Mouse (Mus musculus): Measurements from ENCODE around the gene Bag5. TPM values are rescaled to one million over a fixed set of nuclear protein-coding genes. Genes with fewer than 3 reads are reported as not detected.

Gene Bag5
- polyA plus RNA-seq, 1 experiment = 17.5 TPM

GRCm38 (mm10) chr12:111698346-111698913, 14.6 kb downstream of the Bag5 start:
- no peak for DNase-seq (ENCODE audit: low read depth)

- DNase-seq (ENCODE audit: low read depth) = no peak
Measured at GRCm38 (mm10) chr12:111697708-111698107, 15.3 kb downstream of the Bag5 start.

GRCm38 (mm10) chr12:111696239-111696638, 16.8 kb downstream of the Bag5 start:
- DNase-seq (ENCODE audit: low read depth) = no peak

GRCm38 (mm10) chr12:111694880-111695804, 17.9 kb downstream of the Bag5 start:
- no peak for DNase-seq (ENCODE audit: low read depth)

- DNase-seq (ENCODE audit: low read depth) = no peak
Measured at GRCm38 (mm10) chr12:111694271-111694781, 18.7 kb downstream of the Bag5 start.

- DNase-seq (ENCODE audit: low read depth) = no peak
Measured at GRCm38 (mm10) chr12:111693341-111694270, 19.5 kb downstream of the Bag5 start.

- DNase-seq (ENCODE audit: low read depth) = no peak
Measured at GRCm38 (mm10) chr12:111692899-111693298, 20.2 kb downstream of the Bag5 start.

GRCm38 (mm10) chr12:111691346-111691872, 21.6 kb downstream of the Bag5 start:
- DNase-seq (ENCODE audit: low read depth) = no peak

- DNase-seq (ENCODE audit: low read depth) = no peak
Measured at GRCm38 (mm10) chr12:111689426-111689825, 23.6 kb downstream of the Bag5 start.

GRCm38 (mm10) chr12:111688069-111688428, 25.0 kb downstream of the Bag5 start:
- no peak for DNase-seq (ENCODE audit: low read depth)

- DNase-seq (ENCODE audit: low read depth) = no peak
Measured at GRCm38 (mm10) chr12:111687350-111688068, 25.5 kb downstream of the Bag5 start.

GRCm38 (mm10) chr12:111686390-111686789, 26.7 kb downstream of the Bag5 start:
- DNase-seq (ENCODE audit: low read depth) = no peak

- no peak for DNase-seq (ENCODE audit: low read depth)
Measured at GRCm38 (mm10) chr12:111682806-111683205, 30.3 kb downstream of the Bag5 start.

GRCm38 (mm10) chr12:111682003-111682402, 31.1 kb downstream of the Bag5 start:
- DNase-seq (ENCODE audit: low read depth) = no peak

GRCm38 (mm10) chr12:111681305-111681704, 31.8 kb downstream of the Bag5 start:
- DNase-seq (ENCODE audit: low read depth) = no peak

- DNase-seq (ENCODE audit: low read depth) = no peak
Measured at GRCm38 (mm10) chr12:111680661-111681060, 32.4 kb downstream of the Bag5 start.

GRCm38 (mm10) chr12:111678997-111679396, 34.1 kb downstream of the Bag5 start:
- DNase-seq (ENCODE audit: low read depth) = no peak

- no peak for DNase-seq (ENCODE audit: low read depth)
Measured at GRCm38 (mm10) chr12:111678670-111678933, 34.5 kb downstream of the Bag5 start.

- no peak for DNase-seq (ENCODE audit: low read depth)
Measured at GRCm38 (mm10) chr12:111677882-111678669, 35.0 kb downstream of the Bag5 start, which contains the start of gene Trmt61a. Trmt61a (plus strand) TSS chr12:111678105.

- DNase-seq (ENCODE audit: low read depth) = no peak
Measured at GRCm38 (mm10) chr12:111677421-111677820, 35.6 kb downstream of the Bag5 start.
